Mouse (Mus musculus) midbrain, embryonic 16.5 days (tissue): ENCODE data around the gene Gga1. TPM values are rescaled to one million over a fixed set of nuclear protein-coding genes. Genes with fewer than 3 reads are reported as not detected.

Experiments used
- ATAC-seq: fragments of 200-750 bp; cut with Nextera tagmentation; 2 replicates; pipeline ENCODE4 v1.8.0; 2017; ENCODE audit warnings: moderate TSS enrichment
- H3K27ac ChIP-seq: fragments of 300-500 bp; sonication (generic); 2 replicates; pipeline ENCODE4 v1.5.1; 2014; ENCODE audit warnings: mild to moderate bottlenecking, low read length, mixed read lengths
- H3K27me3 ChIP-seq: fragments of 300-500 bp; sonication (generic); 2 replicates; pipeline ENCODE4 v1.6.1; 2014; ENCODE audit warnings: low read depth, low read length, mixed read lengths; ENCODE audit not compliant: control insufficient read depth, insufficient read depth
- H3K36me3 ChIP-seq: fragments of 300-500 bp; sonication (generic); 2 replicates; pipeline ENCODE4 v1.6.1; 2014; ENCODE audit warnings: mild to moderate bottlenecking, low read length, moderate library complexity, mixed read lengths; ENCODE audit not compliant: control insufficient read depth, insufficient read depth
- H3K4me1 ChIP-seq: fragments of 300-500 bp; sonication (generic); 2 replicates; pipeline ENCODE4 v1.6.1; 2014; ENCODE audit warnings: mild to moderate bottlenecking, low read length, mixed read lengths; ENCODE audit not compliant: control insufficient read depth, insufficient read depth
- H3K4me2 ChIP-seq: fragments of 300-500 bp; sonication (generic); 2 replicates; pipeline ENCODE4 v1.6.1; 2014; ENCODE audit warnings: mild to moderate bottlenecking, low read length, mixed read lengths
- H3K4me3 ChIP-seq: fragments of 300-500 bp; sonication (generic); 2 replicates; pipeline ENCODE4 v1.5.1; 2014; ENCODE audit warnings: low read depth, mild to moderate bottlenecking, low read length, moderate library complexity, mixed read lengths
- H3K9ac ChIP-seq: fragments of 300-500 bp; sonication (generic); 2 replicates; pipeline ENCODE4 v1.6.1; 2014; ENCODE audit warnings: low read depth, low read length, mixed read lengths
- H3K9me3 ChIP-seq: fragments of 300-500 bp; sonication (generic); replicated peaks from 2 replicates; pipeline ENCODE4 v1.6.1; 2014; ENCODE audit warnings: mild to moderate bottlenecking, low read length, mixed read lengths; ENCODE audit not compliant: control insufficient read depth, poor library complexity, severe bottlenecking
- WGBS: fragments of 180-500 bp; shearing (Covaris S2); extraction: QIAGEN DNeasy Blood & Tissue Kit; methylation state at CpG from one replicate; pipeline ENCODE4 v1.1.7; 2014; 5-methylcytosine and 5-hydroxymethylcytosine counted together
- polyA plus RNA-seq: library from polyadenylated mRNA; unstranded; fragments of >200 nt; fragmentation: Nextera tagmentation; extraction: Ambion mirVana; gene quantifications from 2 replicates; pipeline ENCODE4 v1.2.1, GENCODE M21; 2015

Gga1 gene
- 46.0 and 46.5 TPM in 2 replicates for polyA plus RNA-seq

- under 1% methylated on average over 59 of the region's 95 CpGs for WGBS
- peak within 1 kb of the TSS; percentile 97 for H3K4me2 ChIP-seq
- peak; percentile 85 for ATAC-seq
- H3K4me3 ChIP-seq = peak within 1 kb of the TSS; percentile 78
- H3K9me3 ChIP-seq = no peaks in the 10 kb centered on the region
- peaks cover 12% of the 10 kb centered on the region for H3K36me3 ChIP-seq
- H3K4me1 ChIP-seq = peaks cover 24% of the 10 kb centered on the region
- H3K27me3 ChIP-seq = no peaks in the 10 kb centered on the region
- H3K27ac ChIP-seq = peak within 1 kb of the TSS; percentile 97
- H3K9ac ChIP-seq = peak within 1 kb of the TSS; percentile 94
Measured at GRCm38 (mm10) chr15:78876991-78877809, at the start of gene Gga1. Gga1 (plus strand) TSS chr15:78877190.

DNA sequence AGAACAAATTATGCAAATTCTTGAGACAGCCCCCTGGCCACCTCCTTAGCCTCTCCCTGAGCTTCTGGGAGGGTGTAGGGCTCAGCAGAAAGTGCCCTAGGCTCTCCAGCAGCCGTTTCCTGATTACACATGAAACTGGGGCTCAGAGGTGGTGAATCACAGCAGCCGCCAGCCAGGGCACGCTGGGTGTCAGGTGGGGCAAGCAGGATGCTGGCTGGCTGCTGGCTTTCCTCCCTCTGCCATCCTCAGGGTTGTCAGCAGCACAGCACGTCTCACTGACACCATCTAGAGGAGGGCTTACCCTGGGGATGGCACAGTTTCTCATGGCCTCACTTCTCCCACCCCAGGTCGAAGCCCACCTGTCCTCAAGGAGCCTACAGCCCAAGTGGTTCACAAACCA lies 48.7 kb upstream of the Gga1 start:
- no peak overlapping the region for H3K4me2 ChIP-seq
- no peak overlapping the region for H3K27ac ChIP-seq
- no peak overlapping the region for H3K4me3 ChIP-seq
- no peaks in the 10 kb centered on the region for H3K9me3 ChIP-seq
- H3K36me3 ChIP-seq = no peaks in the 10 kb centered on the region
- no peaks in the 10 kb centered on the region for H3K27me3 ChIP-seq
- ATAC-seq = no peak
- no peak overlapping the region for H3K9ac ChIP-seq
- peaks cover 5% of the 10 kb centered on the region; the same call in 1 of the 2 replicates for H3K4me1 ChIP-seq
- 22% methylated on average over 5 of the region's 5 CpGs for WGBS

DNA sequence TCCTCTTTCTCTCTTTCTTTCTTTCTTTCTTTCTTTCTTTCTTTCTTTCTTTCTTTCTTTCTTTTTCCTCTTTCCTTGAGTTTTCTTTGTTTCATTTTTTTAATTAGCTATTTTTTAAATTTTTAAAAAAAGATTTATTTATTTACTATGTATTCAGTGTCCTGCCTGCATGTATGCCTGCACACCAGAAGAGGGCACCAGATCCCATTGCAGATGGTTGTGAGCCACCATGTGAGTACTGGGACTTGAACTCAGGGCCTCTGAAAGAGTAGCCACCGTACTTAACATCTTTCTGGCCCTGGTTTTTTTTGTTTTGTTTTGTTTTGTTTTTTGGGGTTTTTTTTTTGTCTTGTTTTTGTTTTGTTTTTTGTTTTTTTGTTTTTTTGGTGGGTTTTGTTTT lies 47.4 kb upstream of the Gga1 start:
- WGBS = 89% methylated on average over 1 of the region's 1 CpGs
- H3K36me3 ChIP-seq = no peaks in the 10 kb centered on the region
- no peaks in the 10 kb centered on the region for H3K9me3 ChIP-seq
- no peak overlapping the region for H3K9ac ChIP-seq
- no peak overlapping the region for H3K4me3 ChIP-seq
- no peak for ATAC-seq
- no peak overlapping the region for H3K27ac ChIP-seq
- no peak overlapping the region for H3K4me2 ChIP-seq
- peaks cover 5% of the 10 kb centered on the region; the same call in 1 of the 2 replicates for H3K4me1 ChIP-seq
- no peaks in the 10 kb centered on the region for H3K27me3 ChIP-seq

DNA sequence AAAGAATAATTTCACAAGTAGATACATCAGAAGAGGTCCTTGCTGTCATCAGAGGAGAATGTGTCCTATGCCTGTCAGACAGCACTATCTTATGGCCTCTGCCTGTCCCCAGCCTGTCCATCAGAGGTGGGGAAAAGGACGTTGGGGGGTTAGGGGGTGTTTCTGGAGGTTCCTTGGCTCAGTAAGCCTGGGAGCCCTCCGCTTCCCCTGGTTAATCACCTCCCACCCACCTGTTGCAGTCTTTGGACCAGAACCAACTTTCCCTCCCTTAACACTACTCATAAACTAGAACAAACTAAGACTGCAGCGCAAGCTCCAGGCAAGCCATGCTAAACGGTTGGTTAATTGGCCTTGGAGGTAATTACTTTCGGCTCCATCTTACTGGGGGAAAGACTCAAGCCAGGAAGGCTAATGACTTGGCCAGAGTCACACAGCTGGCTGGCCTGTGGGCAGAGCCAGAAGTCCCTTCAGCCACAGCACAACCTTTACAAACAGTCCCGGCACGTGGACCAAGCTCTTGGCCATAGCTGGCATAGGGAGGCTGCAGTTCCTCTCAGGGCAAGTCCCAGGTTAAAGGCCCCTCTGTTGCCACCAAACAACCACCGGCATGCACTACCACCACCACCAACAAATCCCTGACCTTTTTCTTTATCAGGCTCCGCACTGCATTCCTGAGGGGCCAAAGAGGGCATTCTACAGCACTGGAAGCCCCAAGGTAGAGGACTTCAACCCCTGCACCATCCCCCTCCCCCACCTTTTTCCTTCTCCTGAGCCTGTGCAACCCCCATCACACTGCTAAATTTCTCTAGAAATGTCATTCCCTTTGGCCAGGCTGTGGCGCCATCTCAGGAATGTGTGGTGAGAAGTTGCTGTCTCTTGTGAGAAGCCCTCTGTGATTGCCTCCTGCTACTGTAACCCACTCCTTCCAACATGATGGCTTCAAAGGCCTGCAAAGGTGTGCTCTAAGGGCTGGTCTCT lies 46.0 kb upstream of the Gga1 start:
- H3K9me3 ChIP-seq = no peaks in the 10 kb centered on the region
- H3K4me1 ChIP-seq = peaks cover 5% of the 10 kb centered on the region; the same call in 1 of the 2 replicates
- H3K27me3 ChIP-seq = no peaks in the 10 kb centered on the region
- WGBS = 76% methylated on average over 10 of the region's 10 CpGs
- no peak overlapping the region for H3K4me2 ChIP-seq
- no peaks in the 10 kb centered on the region for H3K36me3 ChIP-seq
- H3K4me3 ChIP-seq = no peak overlapping the region
- no peak overlapping the region for H3K27ac ChIP-seq
- ATAC-seq = no peak
- no peak overlapping the region for H3K9ac ChIP-seq

DNA sequence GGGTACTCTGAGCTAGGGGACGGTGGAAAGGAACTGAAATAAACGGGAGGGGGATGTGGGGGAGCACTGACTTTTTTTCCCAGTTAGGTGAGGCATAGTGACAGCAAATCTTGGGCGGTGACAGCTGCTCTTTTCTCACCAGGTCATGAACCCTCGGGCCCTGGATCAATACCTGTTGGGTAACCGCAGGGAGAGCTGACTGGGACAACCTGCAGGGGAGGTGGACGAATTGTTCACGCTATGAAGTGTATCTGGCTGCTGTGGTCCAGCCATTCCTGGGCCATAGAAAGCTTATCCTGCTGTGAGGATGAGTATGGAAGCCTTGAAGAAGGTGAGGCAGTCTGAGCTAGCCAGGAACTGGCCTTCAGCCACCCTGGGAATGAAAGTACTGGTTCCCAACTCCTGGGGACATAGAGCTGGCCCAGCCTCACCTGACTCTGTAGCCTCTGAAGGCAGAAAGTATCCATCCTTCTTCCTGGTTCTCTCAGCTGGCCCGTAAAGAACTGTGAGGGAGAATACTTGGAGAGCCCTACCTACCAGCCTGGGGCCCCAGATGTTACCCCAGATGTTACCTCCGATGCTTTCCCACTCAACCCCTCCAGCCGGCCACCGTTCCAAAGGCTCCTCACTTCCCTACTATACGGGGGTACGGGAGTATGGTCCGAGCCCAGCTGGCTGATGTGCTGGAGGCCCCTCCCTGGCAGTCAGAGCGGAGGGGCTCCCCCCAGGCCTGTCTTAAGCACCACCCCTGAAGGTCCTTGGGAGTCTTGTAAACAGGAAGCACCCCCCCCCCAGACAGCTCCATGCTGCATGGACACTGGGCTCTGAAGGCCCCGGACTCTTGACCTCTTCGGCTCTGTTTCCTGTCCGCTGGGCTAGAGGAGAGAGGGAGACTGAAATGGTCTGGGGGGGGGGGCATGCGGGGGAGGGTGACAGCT lies 45.0 kb upstream of the Gga1 start:
- Histone ChIP-seq H3K4me1 (peaks cover 7% of the 10 kb centered on the region; the same call in 1 of the 2 replicates), H3K36me3 (no peaks in the 10 kb centered on the region), H3K27me3 (no peaks in the 10 kb centered on the region), H3K9me3 (no peaks in the 10 kb centered on the region), H3K9ac (no peak overlapping the region), H3K27ac (peak overlapping the region; percentile 68), H3K4me2 (no peak overlapping the region), H3K4me3 (no peak overlapping the region)
- peak; percentile 19 for ATAC-seq
- 62% methylated on average over 18 of the region's 19 CpGs for WGBS

- peak; percentile 79 for ATAC-seq
- Histone ChIP-seq H3K9me3 (no peaks in the 10 kb centered on the region), H3K36me3 (no peaks in the 10 kb centered on the region), H3K27me3 (no peaks in the 10 kb centered on the region), H3K27ac (peak overlapping the region; percentile 68), H3K9ac (0 out of 2 replicates have a peak overlapping the region, but pooled peaks have one; percentile 11), H3K4me3 (no peak overlapping the region), H3K4me1 (peaks cover 7% of the 10 kb centered on the region; the same call in 1 of the 2 replicates), H3K4me2 (no peak overlapping the region)
- 4% methylated on average over 14 of the region's 14 CpGs for whole genome bisulfite sequencing
Measured at GRCm38 (mm10) chr15:78832701-78833123, 44.3 kb upstream of the Gga1 start.

- H3K4me2 ChIP-seq = no peak overlapping the region
- WGBS = 92% methylated on average over 3 of the region's 3 CpGs
- no peaks in the 10 kb centered on the region for H3K9me3 ChIP-seq
- H3K4me1 ChIP-seq = peaks cover 5% of the 10 kb centered on the region; the same call in 1 of the 2 replicates
- H3K27ac ChIP-seq = peak overlapping the region; percentile 68; the same call in 1 of the 2 replicates
- H3K4me3 ChIP-seq = no peak overlapping the region
- ATAC-seq = no peak
- H3K9ac ChIP-seq = no peak overlapping the region
- H3K36me3 ChIP-seq = no peaks in the 10 kb centered on the region
- H3K27me3 ChIP-seq = no peaks in the 10 kb centered on the region
Measured at GRCm38 (mm10) chr15:78833582-78833981, 43.4 kb upstream of the Gga1 start.
